Mouse (Mus musculus): Measurements from ENCODE around the gene Chd1l.

Gene Chd1l

DNA sequence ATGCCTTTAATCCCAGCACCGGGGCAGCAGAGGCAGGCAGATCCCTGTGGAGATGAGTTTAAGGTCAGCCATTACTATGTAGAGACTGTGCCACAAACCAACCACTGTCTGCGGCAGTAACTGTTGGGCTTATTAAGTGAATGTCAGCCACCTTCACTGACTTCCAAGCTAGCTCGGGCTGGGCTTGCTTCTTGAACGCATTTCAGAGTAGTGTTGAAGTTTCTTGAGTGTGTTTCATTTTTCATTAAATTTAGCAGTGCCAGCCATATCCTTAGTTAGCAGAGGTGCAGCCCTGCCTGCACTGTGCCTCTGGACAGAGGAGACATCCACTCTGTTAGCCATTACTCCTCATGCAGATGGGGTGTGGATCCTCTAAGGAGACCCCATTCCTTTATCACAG is 20.7 kb upstream of the Chd1l start:
- no peak for TF ChIP-seq GATA4 (IDR thresholded peaks at IDR 0.05; ENCODE audit: insufficient replicate concordance, low read length)

DNA sequence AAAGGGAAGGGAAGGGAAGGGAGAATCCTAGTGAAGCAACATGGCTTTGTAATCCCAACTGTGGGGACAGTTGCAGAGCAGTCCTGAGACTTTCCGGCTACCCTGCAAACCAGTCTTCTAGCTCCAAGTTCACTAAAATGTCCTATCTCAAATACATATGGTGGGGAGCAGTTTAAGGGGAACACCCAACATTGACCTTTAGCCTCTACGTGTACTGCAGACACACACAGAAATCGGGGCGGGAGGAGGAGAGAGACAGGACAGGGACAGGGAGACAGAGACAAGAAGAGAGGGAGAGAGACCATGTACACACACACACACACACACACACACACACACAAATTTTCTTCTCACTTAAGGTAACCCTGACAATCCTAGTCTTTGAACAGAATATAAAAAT is 19.9 kb upstream of the Chd1l start:
- no peak for TF ChIP-seq GATA4 (IDR thresholded peaks at IDR 0.05; ENCODE audit: insufficient replicate concordance, low read length)

GRCm38 (mm10) chr3:97628391-97629001 is 18.5 kb upstream of the Chd1l start, which contains the start of gene Fmo5:
TSS of gene Fmo5 (plus strand) at chr3:97628804.
- TF ChIP-seq GATA4 (IDR thresholded peaks at IDR 0.05; ENCODE audit: insufficient replicate concordance, low read length), result no peak; the same call in 1 of the 2 replicates

DNA sequence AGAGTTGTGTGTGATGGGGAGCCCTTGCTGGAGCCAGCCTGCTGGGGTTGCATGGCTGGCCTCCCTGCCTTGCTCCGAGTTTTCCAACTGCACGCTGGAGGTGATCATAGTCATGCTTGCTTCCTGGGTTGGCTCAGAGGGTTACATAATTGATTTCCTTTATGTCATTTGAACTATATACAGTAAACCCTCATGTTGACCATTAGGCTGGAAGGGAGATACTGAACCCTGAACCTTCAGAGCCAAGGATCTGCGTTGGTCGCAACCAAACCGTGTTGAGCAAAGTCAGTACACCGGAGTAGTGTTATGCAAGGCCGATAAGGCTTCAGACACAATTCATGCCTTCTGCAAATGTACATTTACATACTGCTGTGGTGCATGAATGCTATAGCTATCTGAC is 17.9 kb upstream of the Chd1l start:
- no peak for TF ChIP-seq GATA4 (IDR thresholded peaks at IDR 0.05; ENCODE audit: insufficient replicate concordance, low read length)

DNA sequence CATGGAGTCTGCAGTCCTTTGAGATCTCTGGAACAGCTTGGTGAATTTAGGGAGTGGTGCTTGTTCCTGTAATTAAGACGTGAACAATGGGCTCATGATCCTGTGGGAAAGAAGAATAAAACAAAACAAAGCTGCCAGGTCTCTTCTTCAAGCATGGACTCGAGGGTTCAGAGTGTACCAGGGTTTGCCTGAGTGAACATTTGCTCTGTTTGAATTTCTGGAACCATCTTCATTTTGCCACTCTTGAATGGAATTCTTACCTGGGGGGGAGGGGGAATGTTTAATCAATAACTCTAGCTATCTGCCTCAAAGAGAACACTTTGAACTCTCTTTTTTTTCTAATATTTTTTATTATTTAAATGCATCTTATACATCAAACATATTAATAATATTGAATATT is 14.6 kb upstream of the Chd1l start:
- no peak for TF ChIP-seq GATA4 (IDR thresholded peaks at IDR 0.05; ENCODE audit: insufficient replicate concordance, low read length)

GRCm38 (mm10) chr3:97620657-97621056 is 10.7 kb upstream of the Chd1l start:
- no peak for TF ChIP-seq GATA4 (IDR thresholded peaks at IDR 0.05; ENCODE audit: insufficient replicate concordance, low read length)

DNA sequence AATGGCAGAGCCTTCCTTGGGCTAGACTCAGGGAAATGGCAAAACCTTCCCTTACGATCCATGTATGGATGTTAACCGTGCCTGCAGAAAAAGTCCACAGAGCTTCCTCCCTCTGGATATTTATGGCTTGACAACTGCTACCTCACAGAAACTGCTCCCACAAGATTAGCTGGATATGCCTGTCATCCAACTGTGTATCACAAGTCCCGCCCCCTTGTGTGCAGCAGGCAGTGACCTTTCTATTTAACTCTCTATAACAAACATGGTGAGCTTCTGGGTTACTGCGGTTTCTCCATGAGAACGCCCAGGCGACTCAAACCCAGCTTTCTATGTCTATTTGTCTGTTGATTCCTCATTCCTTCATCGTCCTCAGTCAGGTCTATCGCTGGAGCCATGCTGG is 7.9 kb upstream of the Chd1l start:
- no peak for TF ChIP-seq GATA4 (IDR thresholded peaks at IDR 0.05; ENCODE audit: insufficient replicate concordance, low read length)

- no peak for TF ChIP-seq GATA4 (IDR thresholded peaks at IDR 0.05; ENCODE audit: insufficient replicate concordance, low read length)
These were observed 7.3 kb upstream of the Chd1l start for GRCm38 (mm10) chr3:97617091-97617825.

DNA sequence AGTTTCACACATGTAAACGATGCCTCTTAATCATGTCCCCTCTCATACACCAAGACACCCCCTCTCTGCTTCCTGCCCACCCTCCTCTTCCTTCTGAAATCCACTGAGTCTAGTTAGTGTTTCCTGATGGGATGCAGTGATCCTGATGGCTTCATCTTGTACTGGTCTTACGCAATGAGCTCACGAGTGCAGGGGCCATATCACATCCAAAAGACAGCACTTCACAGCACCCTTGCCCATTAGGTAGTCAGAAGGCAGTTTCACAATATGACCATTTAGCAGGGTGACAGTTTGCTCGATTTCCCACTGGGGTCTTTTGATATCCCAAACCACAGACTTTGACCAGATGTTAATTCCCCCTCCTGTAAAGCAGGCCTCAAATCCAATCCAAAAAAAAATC is 5.9 kb upstream of the Chd1l start:
- TF ChIP-seq GATA4 (IDR thresholded peaks at IDR 0.05; ENCODE audit: insufficient replicate concordance, low read length), result no peak

- no peak for TF ChIP-seq GATA4 (IDR thresholded peaks at IDR 0.05; ENCODE audit: insufficient replicate concordance, low read length)
These were observed 5.2 kb upstream of the Chd1l start for GRCm38 (mm10) chr3:97615154-97615553.

DNA sequence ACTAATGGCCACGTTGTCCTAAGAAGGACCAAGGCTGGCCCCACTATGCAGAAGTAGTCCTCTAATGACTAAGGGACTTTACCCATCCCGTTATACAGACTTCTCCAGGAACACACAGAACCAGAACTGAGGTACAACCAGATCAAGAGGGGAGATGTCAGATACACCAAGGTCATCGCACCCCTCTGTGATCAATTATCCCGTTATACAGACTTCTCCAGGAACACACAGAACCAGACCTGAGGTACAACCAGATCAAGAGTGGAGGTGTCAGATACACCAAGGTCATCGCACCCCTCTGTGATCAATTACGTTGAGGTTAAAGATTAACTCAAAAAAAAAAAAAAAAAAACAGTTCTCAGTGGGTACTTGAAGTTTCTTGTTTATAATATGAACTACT is 1.0 kb upstream of the Chd1l start:
- TF ChIP-seq GATA4 (IDR thresholded peaks at IDR 0.05; ENCODE audit: insufficient replicate concordance, low read length), result no peak; the same call in 1 of the 2 replicates

GRCm38 (mm10) chr3:97609201-97609844 is 680 bp downstream of the Chd1l start:
- no peak for TF ChIP-seq GATA4 (IDR thresholded peaks at IDR 0.05; ENCODE audit: insufficient replicate concordance, low read length)

- TF ChIP-seq GATA4 (IDR thresholded peaks at IDR 0.05; ENCODE audit: insufficient replicate concordance, low read length), result no peak
These were observed 9.8 kb downstream of the Chd1l start for GRCm38 (mm10) chr3:97600050-97600832.

- TF ChIP-seq GATA4 (IDR thresholded peaks at IDR 0.05; ENCODE audit: insufficient replicate concordance, low read length), result peak; percentile 34; the same call in 1 of the 2 replicates
These were observed 13.2 kb downstream of the Chd1l start for GRCm38 (mm10) chr3:97596796-97597195.

GRCm38 (mm10) chr3:97595066-97595465 is 14.9 kb downstream of the Chd1l start:
- no peak for TF ChIP-seq GATA4 (IDR thresholded peaks at IDR 0.05; ENCODE audit: insufficient replicate concordance, low read length)

Data from liver, adult (tissue).